Mouse (Mus musculus) midbrain, embryonic 13.5 days (tissue): ENCODE data around the gene Sirt1. TPM values are rescaled to one million over a fixed set of nuclear protein-coding genes. Genes with fewer than 3 reads are reported as not detected.

Experiments used
- ATAC-seq: fragments of 200-750 bp; cut with Nextera tagmentation; 2 replicates; pipeline ENCODE4 v1.8.0; 2017; ENCODE audit warnings: mild to moderate bottlenecking, moderate TSS enrichment, moderate library complexity
- H3K27ac ChIP-seq: fragments of 300-500 bp; sonication (generic); 2 replicates; pipeline ENCODE4 v1.5.1; 2015; ENCODE audit warnings: inconsistent platforms, mild to moderate bottlenecking, moderate library complexity
- H3K27me3 ChIP-seq: fragments of 300-500 bp; sonication (generic); 2 replicates; pipeline ENCODE4 v1.6.1; 2015; ENCODE audit warnings: mild to moderate bottlenecking, inconsistent platforms
- H3K36me3 ChIP-seq: fragments of 300-500 bp; sonication (generic); 2 replicates; pipeline ENCODE4 v1.6.1; 2015; ENCODE audit warnings: mild to moderate bottlenecking, inconsistent platforms
- H3K4me1 ChIP-seq: fragments of 300-500 bp; sonication (generic); replicated peaks from 2 replicates; pipeline ENCODE4 v1.6.1; 2015; ENCODE audit warnings: inconsistent platforms
- H3K4me2 ChIP-seq: fragments of 300-500 bp; sonication (generic); replicated peaks from 2 replicates; pipeline ENCODE4 v1.6.1; 2015; ENCODE audit warnings: moderate library complexity, mild to moderate bottlenecking, inconsistent platforms
- H3K4me3 ChIP-seq: fragments of 300-500 bp; sonication (generic); replicated peaks from 2 replicates; pipeline ENCODE4 v1.5.1; 2015; ENCODE audit warnings: mild to moderate bottlenecking, inconsistent platforms
- H3K9ac ChIP-seq: fragments of 300-500 bp; sonication (generic); replicated peaks from 2 replicates; pipeline ENCODE4 v1.6.1; 2015; ENCODE audit warnings: mild to moderate bottlenecking, inconsistent platforms
- H3K9me3 ChIP-seq: fragments of 300-500 bp; sonication (generic); 2 replicates; pipeline ENCODE4 v1.6.1; 2016; ENCODE audit warnings: mild to moderate bottlenecking, inconsistent platforms
- WGBS: fragments of 180-500 bp; shearing (Covaris S2); methylation state at CpG from one replicate; pipeline ENCODE4 v1.1.7; 2015; 5-methylcytosine and 5-hydroxymethylcytosine counted together
- polyA plus RNA-seq: library from polyadenylated mRNA; unstranded; fragments of >200 nt; fragmentation: Nextera tagmentation; extraction: Ambion mirVana; gene quantifications from 2 replicates; pipeline ENCODE4 v1.2.1, GENCODE M21; 2015

Gene Sirt1
- polyA plus RNA-seq, 1 experiment from 2014 or later, result 5.8 TPM

- 93% methylated on average over 3 of the region's 3 CpGs for WGBS
- no peaks in the 10 kb centered on the region for H3K9me3 ChIP-seq
Observed at GRCm38 (mm10) chr10:63279851-63280250, 101.7 kb downstream of the Sirt1 start.

GRCm38 (mm10) chr10:63277010-63277409, 104.5 kb downstream of the Sirt1 start:
- Histone ChIP-seq H3K9ac (no peak overlapping the region), H3K4me2 (no peak overlapping the region), H3K9me3 (no peaks in the 10 kb centered on the region), H3K4me3 (no peak overlapping the region), H3K36me3 (peaks cover 43% of the 10 kb centered on the region), H3K27me3 (no peaks in the 10 kb centered on the region), H3K27ac (no peak overlapping the region), H3K4me1 (no peaks in the 10 kb centered on the region)
- ATAC-seq, result no peak
- 97% methylated on average over 3 of the region's 3 CpGs for WGBS

More at GRCm38 (mm10) chr10:63279851-63280250, 101.7 kb downstream of the Sirt1 start:
- Histone ChIP-seq H3K4me1 (no peaks in the 10 kb centered on the region), H3K27me3 (no peaks in the 10 kb centered on the region), H3K4me2 (no peak overlapping the region), H3K27ac (no peak overlapping the region), H3K9ac (no peak overlapping the region), H3K4me3 (no peak overlapping the region), H3K36me3 (peaks cover 52% of the 10 kb centered on the region)
- no peak for ATAC-seq

DNA sequence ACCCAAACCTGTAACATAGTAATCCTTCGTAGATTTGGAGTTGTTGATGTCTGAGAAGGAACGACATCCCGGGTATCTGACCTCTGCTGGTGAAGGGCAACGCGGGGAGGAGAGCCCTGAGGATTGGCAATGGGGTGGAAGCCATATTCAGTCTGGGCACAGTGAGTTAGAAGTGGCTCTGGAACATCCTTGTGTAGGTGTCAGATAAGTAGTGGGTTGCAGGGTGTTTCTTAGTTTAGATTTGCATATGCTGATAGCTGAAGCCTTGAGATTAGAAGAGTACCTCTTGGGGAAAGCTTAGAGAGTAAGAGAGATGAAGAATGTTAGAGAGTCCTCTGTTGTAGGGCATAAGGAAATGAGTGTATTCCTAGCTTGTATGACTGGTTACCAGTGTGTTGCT, 108.6 kb downstream of the Sirt1 start:
- no peaks in the 10 kb centered on the region for H3K27me3 ChIP-seq
- H3K4me1 ChIP-seq, result no peaks in the 10 kb centered on the region
- no peak overlapping the region for H3K4me3 ChIP-seq
- WGBS, result 95% methylated on average over 5 of the region's 5 CpGs
- no peak for ATAC-seq
- no peak overlapping the region for H3K4me2 ChIP-seq
- no peaks in the 10 kb centered on the region for H3K9me3 ChIP-seq
- H3K36me3 ChIP-seq, result peaks cover 42% of the 10 kb centered on the region
- no peak overlapping the region for H3K27ac ChIP-seq
- H3K9ac ChIP-seq, result no peak overlapping the region

DNA sequence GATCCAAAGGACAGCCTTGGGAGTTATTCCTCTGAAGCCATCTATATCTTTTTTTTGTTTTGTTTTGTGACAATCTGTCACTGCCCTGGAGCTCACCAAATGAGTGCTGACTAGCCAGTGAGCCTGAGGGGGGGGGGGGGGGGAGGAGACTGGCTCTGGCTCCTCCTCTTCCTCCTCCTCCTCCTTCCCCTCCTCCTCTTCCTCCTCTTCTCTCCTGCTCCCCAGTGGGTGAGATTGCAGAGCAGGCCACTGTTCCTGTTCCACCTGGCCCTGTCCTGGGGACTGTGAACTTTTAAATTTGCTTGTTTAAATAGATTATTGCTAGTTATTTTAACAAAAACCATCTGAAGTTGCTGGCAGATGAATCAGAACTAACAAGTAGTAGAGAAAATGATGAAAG, 109.1 kb downstream of the Sirt1 start:
- H3K9me3 ChIP-seq, result no peaks in the 10 kb centered on the region
- H3K27ac ChIP-seq, result no peak overlapping the region
- no peak overlapping the region for H3K9ac ChIP-seq
- peaks cover 37% of the 10 kb centered on the region for H3K36me3 ChIP-seq
- no peak overlapping the region for H3K4me2 ChIP-seq
- ATAC-seq, result no peak
- H3K27me3 ChIP-seq, result no peaks in the 10 kb centered on the region
- H3K4me3 ChIP-seq, result no peak overlapping the region
- no peaks in the 10 kb centered on the region for H3K4me1 ChIP-seq

Other genes with a start within 250 kb of the Sirt1 start
- gene Mypn, start 177.8 kb downstream of the Sirt1 start, polyA plus RNA-seq, result 0.05 TPM in 1 of 2 replicates, not detected in the other
- 36.1 and 38.3 TPM in 2 replicates for gene Herc4, start 137.9 kb downstream of the Sirt1 start, polyA plus RNA-seq
- 15.9 and 21.7 TPM in 2 replicates for gene Dnajc12, start 739 bp upstream of the Sirt1 start, polyA plus RNA-seq
- gene Gm7075, start 40.1 kb upstream of the Sirt1 start, polyA plus RNA-seq, result 0.57 TPM in 1 of 2 replicates, not detected in the other
- 0.23 and 0.39 TPM in 2 replicates for gene Ctnna3, start 48.4 kb upstream of the Sirt1 start, polyA plus RNA-seq